Mouse (Mus musculus) lung, postnatal 0 days (tissue): ENCODE measurements at regions not wholly inside any gene's neighbourhood (a gene's known extent, or its start where the extent isn't known, plus 50 kb on each side); places are given as distances from the start of the nearest gene placed in this dataset.

Source experiments
- ATAC-seq: fragments of 200-750 bp; cut with Nextera tagmentation; 2 replicates; pipeline ENCODE4 v1.8.0; 2017; ENCODE audit warnings: moderate library complexity
- DNase-seq: peaks from one replicate; pipeline ENCODE4 v3.0.0-alpha.2; 2016; ENCODE audit warnings: low spot score
- H3K27ac ChIP-seq: fragments of 300-500 bp; sonication (generic); 2 replicates; pipeline ENCODE4 v1.5.1; 2014; ENCODE audit warnings: antibody characterized with exemption, mild to moderate bottlenecking, low read length, mixed read lengths
- H3K27me3 ChIP-seq: fragments of 300-500 bp; sonication (generic); replicated peaks from 2 replicates; pipeline ENCODE4 v1.6.1; 2014; ENCODE audit warnings: low read length, mixed read lengths; ENCODE audit not compliant: insufficient read depth
- H3K36me3 ChIP-seq: fragments of 300-500 bp; sonication (generic); 2 replicates; pipeline ENCODE4 v1.6.1; 2014; ENCODE audit warnings: low read length, mixed read lengths; ENCODE audit not compliant: insufficient read depth
- H3K4me1 ChIP-seq: fragments of 300-500 bp; sonication (generic); 2 replicates; pipeline ENCODE4 v1.6.1; 2014; ENCODE audit warnings: antibody characterized with exemption, low read depth, low read length, mixed read lengths; ENCODE audit not compliant: insufficient read depth
- H3K4me2 ChIP-seq: fragments of 300-500 bp; sonication (generic); replicated peaks from 2 replicates; pipeline ENCODE4 v1.6.1; 2014; ENCODE audit warnings: low read depth, mild to moderate bottlenecking, low read length, moderate library complexity, mixed read lengths
- H3K4me3 ChIP-seq: fragments of 300-500 bp; sonication (generic); 2 replicates; pipeline ENCODE4 v1.5.1; 2014; ENCODE audit warnings: low read depth, low read length
- H3K9ac ChIP-seq: fragments of 300-500 bp; sonication (generic); replicated peaks from 2 replicates; pipeline ENCODE4 v1.6.1; 2014; ENCODE audit warnings: low read depth, mild to moderate bottlenecking
- H3K9me3 ChIP-seq: fragments of 300-500 bp; sonication (generic); 2 replicates; pipeline ENCODE4 v1.6.1; 2016; ENCODE audit warnings: low read length, mixed read lengths
- CTCF ChIP-seq: IDR thresholded peaks from 2 replicates; pipeline ENCODE4 v1.5.1; 2016; ENCODE audit warnings: antibody characterized with exemption, mild to moderate bottlenecking
- EP300 ChIP-seq: IDR thresholded peaks from 2 replicates; pipeline ENCODE4 v1.6.1; 2016; ENCODE audit warnings: antibody characterized with exemption, mild to moderate bottlenecking, control low read depth
- WGBS: fragments of 180-500 bp; shearing (Covaris S2); extraction: QIAGEN DNeasy Blood & Tissue Kit; methylation state at CpG from one replicate; pipeline ENCODE4 v1.1.7; 2014; 5-methylcytosine and 5-hydroxymethylcytosine counted together

DNA sequence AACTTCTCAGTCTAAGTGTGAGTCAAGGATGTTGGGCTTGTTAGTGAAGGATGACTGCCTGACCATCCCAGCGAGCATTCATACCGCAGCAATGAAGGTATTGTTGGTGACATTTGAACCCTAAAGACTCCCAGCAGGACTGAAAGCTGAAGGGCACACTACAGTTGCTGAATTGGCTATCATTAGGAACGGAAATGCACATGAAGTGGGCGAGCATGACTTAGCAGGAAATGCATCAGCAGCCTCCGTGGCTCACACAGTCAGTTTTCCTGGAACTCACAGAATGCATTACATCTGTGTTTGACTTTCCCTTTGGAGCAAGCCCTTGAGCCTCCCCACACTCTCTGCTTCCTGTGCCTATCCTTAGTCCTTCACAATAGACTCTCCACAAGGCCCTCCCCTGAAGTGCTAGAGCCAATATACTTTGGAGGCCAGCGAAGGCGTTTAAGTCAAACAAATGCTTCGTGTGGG lies 63.9 kb downstream of the Tmco5 start:
- ATAC-seq (peak; percentile 96), DNase-seq (peak; percentile 94)
- H3K4me3 ChIP-seq: no peak overlapping the region
- H3K4me1 ChIP-seq: peaks cover 5% of the 10 kb centered on the region; the same call in 1 of the 2 replicates
- no peaks in the 10 kb centered on the region for H3K27me3 ChIP-seq
- no peaks in the 10 kb centered on the region for H3K36me3 ChIP-seq
- peak overlapping the region; percentile 66 for H3K27ac ChIP-seq
- peak; percentile 73; the same call in 1 of the 2 replicates for TF ChIP-seq EP300
- TF ChIP-seq CTCF: no peak
- H3K9ac ChIP-seq: no peak overlapping the region
- WGBS: 13% methylated on average over 8 of the region's 8 CpGs
- no peak overlapping the region for H3K4me2 ChIP-seq
- H3K9me3 ChIP-seq: no peaks in the 10 kb centered on the region

DNA sequence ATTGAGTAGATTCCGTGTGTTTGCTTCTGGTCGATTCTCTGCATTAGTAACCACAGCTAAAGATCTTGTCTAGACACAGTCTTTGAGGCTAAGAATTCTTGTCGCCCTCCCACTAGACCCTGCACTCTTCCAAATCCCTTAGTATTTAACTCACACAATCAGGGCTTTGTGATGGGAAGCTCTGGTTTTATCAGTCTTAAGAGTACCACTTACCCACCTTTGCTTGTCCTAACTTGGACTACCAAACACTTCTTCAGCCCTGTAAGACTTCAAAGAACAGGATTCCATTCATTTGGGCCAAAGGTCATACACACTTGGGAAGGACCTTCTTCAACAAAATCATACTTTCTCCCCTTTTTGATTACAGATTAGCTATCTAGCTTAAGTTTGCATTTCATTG lies 70.0 kb downstream of the Tmco5 start:
- WGBS: 55% methylated on average over 3 of the region's 3 CpGs
- no peak overlapping the region for H3K4me3 ChIP-seq
- no peaks in the 10 kb centered on the region for H3K27me3 ChIP-seq
- TF ChIP-seq EP300: no peak
- TF ChIP-seq CTCF: no peak
- H3K9me3 ChIP-seq: peaks cover 3% of the 10 kb centered on the region; the same call in 1 of the 2 replicates
- no peak overlapping the region for H3K27ac ChIP-seq
- no peak overlapping the region for H3K9ac ChIP-seq
- DNase-seq: no peak
- H3K4me2 ChIP-seq: no peak overlapping the region
- no peaks in the 10 kb centered on the region for H3K4me1 ChIP-seq
- no peaks in the 10 kb centered on the region for H3K36me3 ChIP-seq
- ATAC-seq: no peak

DNA sequence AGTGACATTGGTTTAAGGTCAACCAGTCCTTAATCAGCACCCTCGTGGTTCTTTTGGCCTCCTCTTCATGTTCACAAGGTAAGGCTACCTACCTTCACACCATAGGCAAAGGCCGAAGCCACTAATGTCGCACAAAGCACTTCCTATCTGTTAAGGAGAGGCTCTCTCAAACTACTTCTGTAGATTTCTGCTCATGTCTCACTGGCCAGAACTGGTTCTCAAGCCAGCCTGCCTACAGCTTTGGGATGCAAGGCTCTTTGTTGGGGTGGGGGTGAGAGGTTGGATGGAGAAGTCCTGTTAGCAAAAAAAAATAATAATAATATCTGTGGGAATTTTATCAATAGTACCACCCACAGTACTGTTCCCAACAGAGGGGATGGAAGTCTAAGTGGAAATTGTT lies 71.2 kb downstream of the Tmco5 start:
- TF ChIP-seq CTCF (no peak), EP300 (no peak)
- WGBS: 63% methylated on average over 3 of the region's 3 CpGs

GRCm38 (mm10) chr2:116950154-116950553 lies 71.7 kb downstream of the Tmco5 start:
- Histone ChIP-seq H3K4me2 (no peak overlapping the region), H3K9me3 (peaks cover 3% of the 10 kb centered on the region; the same call in 1 of the 2 replicates), H3K4me1 (no peaks in the 10 kb centered on the region), H3K4me3 (no peak overlapping the region), H3K27ac (no peak overlapping the region), H3K9ac (no peak overlapping the region), H3K36me3 (no peaks in the 10 kb centered on the region), H3K27me3 (no peaks in the 10 kb centered on the region)
- DNase-seq (no peak), ATAC-seq (no peak)
- no peak for TF ChIP-seq EP300
- TF ChIP-seq CTCF: no peak
- WGBS: 87% methylated on average over 5 of the region's 5 CpGs

More for the DNA sequence above, 71.2 kb downstream of the Tmco5 start:
- H3K9ac ChIP-seq: no peak overlapping the region
- no peaks in the 10 kb centered on the region for H3K27me3 ChIP-seq
- peaks cover 3% of the 10 kb centered on the region; the same call in 1 of the 2 replicates for H3K9me3 ChIP-seq
- ATAC-seq: no peak
- no peak overlapping the region for H3K27ac ChIP-seq
- H3K36me3 ChIP-seq: no peaks in the 10 kb centered on the region
- no peaks in the 10 kb centered on the region for H3K4me1 ChIP-seq
- DNase-seq: no peak
- H3K4me3 ChIP-seq: no peak overlapping the region
- H3K4me2 ChIP-seq: no peak overlapping the region

DNA sequence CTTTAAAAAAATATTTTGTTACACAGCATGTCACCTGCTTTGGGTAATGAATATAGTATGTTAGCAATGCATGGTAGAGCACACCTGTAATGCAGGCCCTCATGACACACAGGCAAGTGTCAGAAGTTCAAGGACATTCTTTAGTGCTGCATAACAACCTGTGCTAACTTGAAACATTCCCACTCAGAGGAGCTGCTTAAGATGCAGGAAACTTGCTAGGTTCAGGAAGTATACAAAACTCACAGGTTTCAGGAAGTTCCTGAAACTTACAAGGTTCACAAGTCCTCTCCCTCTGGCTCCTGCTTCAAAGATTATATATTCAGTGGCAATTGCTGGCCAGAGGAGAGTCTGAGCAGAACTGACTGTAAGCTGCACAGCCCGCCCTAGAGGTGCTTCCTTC lies 73.0 kb downstream of the Tmco5 start:
- ATAC-seq (no peak), DNase-seq (no peak)
- no peaks in the 10 kb centered on the region for H3K4me1 ChIP-seq
- TF ChIP-seq EP300 (no peak), CTCF (no peak)
- H3K9me3 ChIP-seq: peaks cover 3% of the 10 kb centered on the region; the same call in 1 of the 2 replicates
- no peak overlapping the region for H3K4me2 ChIP-seq
- H3K9ac ChIP-seq: no peak overlapping the region
- H3K27ac ChIP-seq: no peak overlapping the region
- no peak overlapping the region for H3K4me3 ChIP-seq
- 93% methylated on average over 1 of the region's 1 CpGs for WGBS
- no peaks in the 10 kb centered on the region for H3K36me3 ChIP-seq
- H3K27me3 ChIP-seq: no peaks in the 10 kb centered on the region

GRCm38 (mm10) chr2:116954280-116954679 lies 75.8 kb downstream of the Tmco5 start:
- Histone ChIP-seq H3K27me3 (no peaks in the 10 kb centered on the region), H3K9me3 (peaks cover 3% of the 10 kb centered on the region; the same call in 1 of the 2 replicates)
- DNase-seq: no peak

DNA sequence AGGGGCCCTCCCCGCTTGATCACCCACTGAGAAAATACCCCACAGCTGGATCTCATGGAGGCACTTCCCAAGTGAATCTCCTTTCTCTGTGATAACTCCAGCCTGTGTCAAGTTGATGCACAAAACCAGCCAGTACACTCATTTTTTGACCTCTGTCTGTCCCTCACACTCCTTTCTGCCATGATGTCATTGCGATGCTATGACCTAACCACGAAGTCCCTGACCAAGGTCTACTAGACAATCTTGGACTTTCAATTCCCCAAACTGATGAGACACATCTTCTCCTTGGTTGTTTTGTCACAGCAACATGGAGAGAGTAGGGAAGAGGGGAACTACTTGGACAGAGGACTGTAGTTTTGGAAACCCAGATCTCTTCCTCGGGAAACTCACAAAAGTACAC lies 76.4 kb downstream of the Tmco5 start:
- no peaks in the 10 kb centered on the region for H3K36me3 ChIP-seq
- H3K4me3 ChIP-seq: no peak overlapping the region
- no peak overlapping the region for H3K27ac ChIP-seq
- H3K4me2 ChIP-seq: no peak overlapping the region
- peaks cover 3% of the 10 kb centered on the region; the same call in 1 of the 2 replicates for H3K9me3 ChIP-seq
- DNase-seq (no peak), ATAC-seq (no peak)
- no peak for TF ChIP-seq EP300
- no peak for TF ChIP-seq CTCF
- H3K9ac ChIP-seq: no peak overlapping the region
- H3K27me3 ChIP-seq: no peaks in the 10 kb centered on the region
- H3K4me1 ChIP-seq: no peaks in the 10 kb centered on the region
- WGBS: 86% methylated on average over 4 of the region's 4 CpGs

More at GRCm38 (mm10) chr2:116954280-116954679, 75.8 kb downstream of the Tmco5 start:
- ATAC-seq: no peak
- WGBS: 89% methylated on average over 7 of the region's 7 CpGs
- H3K4me1 ChIP-seq: no peaks in the 10 kb centered on the region
- no peak overlapping the region for H3K4me2 ChIP-seq
- no peaks in the 10 kb centered on the region for H3K36me3 ChIP-seq
- no peak overlapping the region for H3K9ac ChIP-seq
- H3K27ac ChIP-seq: no peak overlapping the region
- TF ChIP-seq EP300 (no peak), CTCF (no peak)
- H3K4me3 ChIP-seq: no peak overlapping the region
